Mouse (Mus musculus) kidney, postnatal 10 days (tissue): Measurements from ENCODE around the gene Zfp526.
A peak's percentile ranks its signal among the peaks of the same experiment; 100 is the strongest.

Source experiments
- DNase-seq: peaks from one replicate; pipeline ENCODE4 v3.0.0; 2021; ENCODE audit warnings: mixed read lengths

Zfp526 gene

DNA sequence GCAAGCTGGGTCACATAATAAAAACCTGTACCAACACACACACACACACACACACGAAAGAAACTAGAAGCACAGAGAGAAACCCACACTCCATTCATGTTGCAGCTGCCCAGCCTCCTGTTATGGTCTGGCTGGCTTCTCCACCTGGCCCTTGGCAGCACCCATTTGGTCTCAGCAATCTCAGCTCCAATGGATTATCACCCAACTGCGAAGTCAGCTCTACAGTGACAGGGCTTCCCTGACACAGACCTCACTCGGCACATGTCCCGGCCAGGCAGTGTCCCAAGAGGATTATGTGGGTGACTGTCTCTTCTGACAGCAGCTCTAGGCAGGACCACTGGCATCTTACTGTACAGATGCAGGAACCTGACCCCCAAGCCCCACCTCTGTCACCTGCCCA lies 10.7 kb upstream of the Zfp526 start:
- DNase-seq: no peak

DNA sequence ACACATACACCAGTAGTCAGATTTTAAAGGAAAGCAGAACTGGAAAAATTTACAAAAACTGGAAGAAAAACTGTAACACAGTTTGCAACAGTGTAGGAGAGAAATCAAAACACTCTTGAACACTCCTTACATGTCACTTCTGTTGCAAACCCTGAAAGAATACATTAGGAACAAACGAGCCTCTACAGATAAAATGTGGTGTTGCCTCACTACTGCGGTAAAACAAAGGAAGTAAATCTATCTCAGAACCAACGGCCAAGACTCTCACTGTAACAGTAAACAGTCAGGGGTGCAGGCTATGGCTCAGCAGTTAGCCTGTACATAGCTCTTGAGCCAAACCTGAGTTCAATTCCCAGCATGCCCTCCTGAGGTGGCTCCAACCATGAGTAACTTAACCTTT lies 8.1 kb upstream of the Zfp526 start:
- no peak for DNase-seq

DNA sequence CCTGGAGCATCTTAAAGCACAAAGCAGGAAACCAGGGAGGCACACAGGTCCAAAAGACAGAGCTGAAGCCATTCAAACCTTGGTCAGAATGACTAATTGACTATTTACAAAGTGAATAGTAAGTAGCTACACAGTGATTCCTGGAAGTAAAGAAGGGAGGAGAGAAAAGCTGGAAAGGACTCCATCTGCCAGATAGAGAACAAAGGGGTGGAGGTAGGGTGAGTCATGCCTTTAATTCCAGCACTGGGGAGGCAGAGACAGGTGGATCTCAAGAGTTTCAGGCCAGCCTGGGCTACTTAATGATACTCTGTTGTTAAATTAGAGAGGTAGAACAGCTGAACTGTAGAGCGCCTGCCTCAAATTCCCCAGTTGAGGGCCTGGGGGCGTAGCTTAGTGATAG lies 7.1 kb upstream of the Zfp526 start:
- DNase-seq: no peak

DNA sequence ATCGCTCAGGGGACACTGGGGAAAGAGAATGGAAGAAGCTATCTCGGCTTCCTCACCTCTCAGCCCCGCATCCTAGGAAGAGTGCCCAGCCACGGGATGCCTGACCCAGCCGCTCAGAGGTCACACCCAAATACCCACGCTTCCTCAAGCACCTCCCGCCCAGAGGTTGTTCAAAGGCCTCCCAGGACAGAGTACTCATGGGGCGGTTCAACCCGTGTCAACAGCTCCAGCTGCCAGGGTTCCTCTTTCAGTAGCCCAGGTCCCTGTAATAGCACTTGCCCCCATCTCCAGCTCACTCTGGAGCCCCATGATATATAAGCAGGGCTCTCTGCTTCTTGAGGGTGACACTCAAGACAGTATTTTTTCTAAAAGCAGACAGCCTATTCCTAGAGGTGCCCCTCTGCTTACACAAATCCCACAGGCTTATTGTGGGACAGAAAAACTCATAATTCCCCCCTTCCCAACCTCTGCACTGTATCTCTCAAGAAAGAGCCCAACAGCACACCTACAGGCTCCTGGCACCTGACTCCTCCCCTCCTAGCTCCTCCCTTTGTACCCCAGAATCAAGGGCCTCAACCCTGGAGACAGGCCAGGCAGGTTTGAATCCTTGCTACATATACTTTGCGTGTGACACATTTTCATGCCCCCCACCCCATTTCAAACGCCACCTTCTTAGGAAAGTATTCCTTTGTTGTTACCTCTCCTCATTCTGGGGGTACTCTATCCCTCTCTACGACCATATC lies 3.4 kb upstream of the Zfp526 start:
- DNase-seq: no peak

- peak; percentile 57 for DNase-seq
These were observed 2.4 kb upstream of the Zfp526 start for GRCm38 (mm10) chr7:25218705-25219415.

GRCm38 (mm10) chr7:25219416-25219750 lies 1.8 kb upstream of the Zfp526 start:
- no peak for DNase-seq

DNA sequence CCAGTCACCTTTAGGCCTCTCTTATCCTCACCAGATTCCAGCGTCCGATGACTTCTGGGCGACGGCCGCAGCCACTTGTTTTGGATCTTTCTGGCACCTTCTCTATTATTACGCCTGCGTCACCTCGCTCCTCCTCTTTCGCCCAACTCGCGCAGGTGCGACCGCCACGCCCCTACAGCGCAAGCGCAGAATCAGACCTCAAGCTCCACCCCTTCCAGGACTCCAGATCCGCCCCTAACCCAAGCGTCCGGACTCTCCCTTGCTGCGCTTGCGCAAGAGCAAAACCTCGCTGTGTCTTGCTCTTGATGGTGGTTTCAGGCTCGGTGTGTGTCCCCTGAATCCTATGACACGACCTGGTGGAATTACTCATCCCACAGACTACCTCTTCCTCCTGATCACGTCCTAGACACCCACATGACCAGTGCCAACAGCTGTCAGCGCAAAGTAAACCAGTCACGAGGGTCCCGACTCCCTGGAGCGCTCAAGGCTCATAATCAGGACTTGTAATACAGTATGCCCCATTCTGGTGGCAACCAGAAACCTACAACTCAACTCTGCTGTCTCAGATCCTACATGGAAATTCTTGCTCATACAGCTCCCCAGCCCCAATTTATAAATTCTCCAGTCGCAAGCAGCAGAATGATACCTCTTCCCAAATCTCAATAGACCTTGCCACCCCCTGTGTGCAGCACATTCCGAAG lies 1.3 kb upstream of the Zfp526 start:
- peak; percentile 95 for DNase-seq

DNA sequence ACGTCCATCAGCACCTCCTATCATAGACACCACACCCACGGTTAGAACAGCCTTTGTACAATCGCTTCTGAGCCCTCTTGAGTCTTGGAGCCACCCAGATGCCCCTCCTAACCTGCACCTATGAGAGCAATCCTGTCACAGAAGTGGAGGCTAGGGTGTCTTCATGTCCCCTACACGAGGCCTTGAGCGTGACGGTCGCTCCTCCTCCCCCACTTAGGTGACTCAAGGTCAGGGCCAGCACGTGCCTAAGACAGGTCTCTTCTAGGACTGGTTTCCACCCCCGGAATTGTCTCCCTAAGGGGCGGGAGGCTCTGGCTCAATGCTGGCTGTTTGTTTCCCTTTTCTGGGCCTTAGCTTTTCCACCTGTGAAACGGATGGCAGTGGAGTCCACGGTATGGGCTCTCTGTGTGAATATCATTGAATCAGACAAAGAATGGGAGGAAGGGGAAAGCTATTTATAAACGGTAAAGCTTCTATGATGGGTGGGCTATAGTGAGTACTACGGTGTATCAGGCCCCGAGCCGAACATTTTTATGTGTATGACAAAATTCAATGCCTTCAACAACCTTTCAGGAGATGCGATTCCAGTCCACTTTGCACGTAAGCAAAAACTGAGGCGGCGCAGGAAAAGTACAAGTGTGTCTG lies 646 bp upstream of the Zfp526 start, which contains the start of gene Dedd2:
Gene Dedd2, minus strand, starts transcription at position 159 of the 645 bp plus-strand sequence.
- DNase-seq: no peak

GRCm38 (mm10) chr7:25222275-25222967 lies 1.2 kb downstream of the Zfp526 start:
- DNase-seq: no peak

DNA sequence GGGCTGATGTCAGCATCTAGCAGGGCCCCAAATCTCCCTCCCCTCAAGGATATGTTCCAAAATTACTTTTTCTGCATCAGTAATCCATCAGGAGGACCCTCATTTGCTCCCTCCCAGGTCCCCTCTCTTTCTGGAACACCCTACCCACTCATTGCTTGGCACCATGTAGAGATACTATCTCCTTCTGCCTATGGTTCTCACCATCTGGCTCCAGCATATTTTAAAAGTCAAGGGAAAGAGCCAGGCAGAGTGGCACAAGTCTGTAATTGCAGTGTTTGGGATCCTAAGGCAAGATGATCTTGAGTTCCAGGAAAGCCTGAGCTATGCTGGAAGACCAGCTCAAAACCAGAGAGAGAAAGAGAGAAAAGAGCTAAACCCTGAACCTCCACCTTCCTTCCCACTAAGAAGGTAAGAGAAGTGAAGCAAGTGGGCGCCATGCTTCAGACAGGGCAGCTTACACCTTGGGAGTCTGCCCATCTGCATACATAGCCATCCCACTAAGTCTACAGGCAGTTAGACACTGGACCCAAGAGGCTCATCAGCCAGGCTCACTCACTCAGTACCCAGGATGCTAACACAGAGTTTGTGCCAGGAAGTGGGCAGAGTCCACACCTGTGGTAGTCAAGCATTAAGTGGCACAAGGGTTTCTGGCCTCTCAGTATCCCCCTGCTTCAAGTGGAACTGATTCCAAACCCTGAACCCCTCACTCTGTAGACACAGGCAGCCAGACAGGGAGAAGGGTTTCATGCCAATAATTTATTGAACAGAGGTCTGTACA lies 6.5 kb downstream of the Zfp526 start:
- no peak for DNase-seq

DNA sequence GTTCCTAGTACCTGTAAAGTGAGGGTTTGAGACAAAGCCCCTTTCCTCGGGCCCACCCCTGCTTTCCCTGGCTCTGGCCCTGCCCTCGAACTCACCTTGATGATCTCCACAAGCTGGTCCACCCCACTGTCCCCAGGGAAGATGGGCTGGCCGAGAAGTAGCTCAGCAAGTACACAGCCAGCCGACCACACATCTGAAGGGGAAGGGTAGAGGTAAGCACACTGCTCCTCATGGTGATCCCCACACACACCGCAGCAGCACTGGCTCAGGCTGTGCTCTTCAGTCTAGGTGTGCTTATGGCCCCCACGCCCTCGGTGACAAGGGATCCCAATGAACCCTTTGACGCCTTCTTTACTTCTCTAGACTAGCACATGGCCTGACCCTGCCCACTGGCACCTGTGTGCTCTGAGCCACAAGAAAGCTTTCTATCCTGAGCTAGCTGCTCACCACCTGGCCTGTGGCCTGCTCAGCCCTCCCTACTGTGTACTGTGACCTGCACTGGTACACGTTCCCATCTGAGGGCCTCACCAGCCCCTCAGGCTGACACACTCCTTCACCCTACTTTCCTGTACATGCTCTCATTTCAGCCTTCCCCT lies 9.6 kb downstream of the Zfp526 start:
- peak; percentile 4 for DNase-seq

GRCm38 (mm10) chr7:25232101-25232648 lies 10.9 kb downstream of the Zfp526 start:
- DNase-seq: peak; percentile 3

GRCm38 (mm10) chr7:25233061-25233460 lies 11.8 kb downstream of the Zfp526 start:
- peak; percentile 4 for DNase-seq

DNA sequence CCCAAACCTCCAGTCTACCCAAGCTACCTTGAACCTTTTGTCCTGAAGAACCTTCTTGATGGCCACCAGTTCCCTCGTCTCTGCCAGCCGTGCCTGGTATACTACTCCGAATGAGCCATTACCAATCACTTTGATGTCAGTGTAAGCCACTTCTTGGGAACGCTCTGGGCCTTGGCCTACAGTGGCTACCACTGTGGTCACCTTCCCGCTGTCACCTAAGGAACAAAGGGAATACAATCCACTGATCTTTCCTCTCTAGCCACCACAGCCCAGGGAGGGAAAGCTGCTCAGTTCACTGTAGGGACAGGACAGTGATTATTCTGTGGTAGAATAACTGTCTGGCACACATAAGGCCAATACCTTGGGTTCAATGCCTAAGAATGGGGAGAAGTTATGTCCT lies 14.3 kb downstream of the Zfp526 start:
- no peak for DNase-seq

DNA sequence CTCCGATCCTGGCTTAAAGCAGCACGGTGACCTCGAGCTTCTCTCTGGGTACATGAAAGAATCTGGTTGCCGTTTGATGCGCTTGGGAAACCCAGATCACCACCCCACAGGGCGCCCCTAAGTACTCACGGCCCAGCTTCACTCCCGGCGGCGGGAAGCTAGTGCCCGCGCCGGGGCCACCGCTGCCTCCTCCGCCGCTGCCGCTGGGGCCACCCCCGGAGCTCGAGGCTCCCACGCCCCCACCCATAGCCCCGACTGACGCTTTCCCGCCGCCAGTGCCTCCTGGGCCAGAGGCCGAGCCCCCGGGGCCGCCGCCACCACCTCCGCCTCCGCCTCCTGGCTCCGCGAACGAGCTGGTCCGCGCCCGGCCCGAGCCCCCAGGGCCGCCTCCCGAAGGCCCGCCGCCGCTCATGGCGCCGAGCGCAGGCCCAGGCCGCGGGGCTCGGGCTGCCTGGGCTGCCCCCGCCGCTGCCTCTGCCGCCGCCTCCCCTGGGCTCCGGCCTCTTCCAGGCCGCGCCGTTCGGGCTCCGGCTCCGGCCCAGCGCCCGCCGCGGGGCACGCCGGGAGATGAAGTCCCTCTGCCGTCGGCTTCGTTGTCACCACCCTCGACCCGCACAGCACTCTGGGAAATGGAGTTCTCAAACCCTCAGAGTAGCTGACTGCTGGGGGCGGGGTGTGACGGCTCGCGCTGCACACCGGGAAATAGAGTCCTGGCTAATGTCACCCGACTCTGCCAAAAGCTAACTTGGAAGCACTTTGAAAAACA lies 16.2 kb downstream of the Zfp526 start, which contains the start of gene Gsk3a:
Gene Gsk3a, minus strand, starts transcription at position 603 of the 766 bp plus-strand sequence.
- peak; percentile 99 for DNase-seq

- peak; percentile 95 for DNase-seq
These were observed 16.9 kb downstream of the Zfp526 start for GRCm38 (mm10) chr7:25238015-25238706.

DNA sequence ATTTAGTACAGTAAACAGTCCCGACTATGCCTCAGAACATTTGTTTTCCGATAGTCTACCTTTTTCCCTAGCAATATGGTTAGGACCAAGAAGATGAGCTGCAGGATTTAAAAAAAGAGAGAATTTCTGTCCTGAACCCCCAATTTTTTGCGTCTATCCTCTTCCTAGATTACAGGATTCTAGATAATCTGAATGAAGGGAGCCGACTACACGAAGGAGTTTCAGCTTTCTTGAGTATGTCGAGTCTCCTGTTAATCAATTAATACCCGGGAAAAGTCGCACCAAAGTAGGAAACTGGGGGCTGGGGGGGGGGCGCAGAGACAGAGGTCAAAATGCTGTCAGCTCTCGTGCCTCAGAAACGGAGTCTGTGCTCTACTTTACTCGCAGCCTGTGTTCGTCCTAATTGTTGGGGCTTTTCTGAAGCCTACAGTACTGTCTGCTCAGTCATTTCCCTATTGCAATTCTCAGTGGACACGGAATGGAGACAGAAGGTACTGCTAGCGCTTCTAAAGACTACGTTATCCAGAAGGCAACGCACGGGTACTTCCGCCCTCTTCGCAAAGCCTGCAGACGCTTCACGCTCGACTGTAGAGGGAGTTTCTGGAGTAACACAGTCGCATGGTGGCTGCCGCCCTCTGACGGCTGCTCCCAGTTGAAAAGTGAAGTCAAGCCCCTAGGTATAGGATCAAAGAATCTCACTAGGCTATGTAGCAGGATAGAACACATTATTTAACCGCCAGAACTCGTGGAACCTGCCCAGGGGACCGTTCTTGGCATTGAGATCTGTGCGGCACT lies 17.8 kb downstream of the Zfp526 start:
- DNase-seq: peak; percentile 91

DNA sequence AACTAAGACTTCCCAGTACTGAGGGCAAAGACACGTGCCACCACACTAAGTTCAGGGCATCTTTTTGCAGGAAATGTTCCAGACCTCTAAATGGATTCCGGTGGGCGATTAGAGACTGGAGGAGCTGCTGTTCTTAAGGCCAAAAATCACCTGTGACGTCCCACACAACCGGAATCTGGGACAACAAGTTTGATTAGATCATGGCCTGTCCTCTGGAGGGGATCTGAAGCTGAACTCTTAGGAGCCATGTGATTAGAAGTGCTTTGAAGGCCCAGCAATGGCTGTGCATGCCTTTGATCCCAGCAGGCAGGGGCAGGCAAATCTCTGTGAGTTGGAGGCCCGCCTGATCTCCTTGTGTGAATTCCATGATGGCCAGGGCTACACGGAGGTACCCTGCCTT lies 19.4 kb downstream of the Zfp526 start:
- no peak for DNase-seq

DNA sequence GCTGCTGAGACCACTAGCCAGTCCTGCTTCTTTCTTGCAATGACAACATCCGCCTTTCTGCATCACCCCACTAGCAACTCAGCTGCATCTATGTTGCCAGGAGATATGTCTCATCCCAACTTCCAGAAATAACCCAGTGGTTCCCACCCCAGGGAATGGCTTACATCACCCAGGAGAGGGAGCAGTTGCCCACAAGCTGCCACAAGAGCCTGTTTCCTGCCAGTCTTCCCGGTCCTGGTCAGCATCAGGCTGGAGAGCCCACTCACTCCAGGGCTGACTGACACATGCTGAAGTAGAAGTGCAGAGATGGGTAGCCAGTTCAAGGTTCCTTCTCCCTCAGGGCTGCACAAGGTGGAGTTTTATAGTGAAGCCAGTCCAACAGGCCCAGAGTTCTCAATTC lies 19.8 kb downstream of the Zfp526 start:
- peak; percentile 74 for DNase-seq
